Mouse (Mus musculus) layer of hippocampus, postnatal 25 days (tissue): Measurements from ENCODE around the gene Lrrc28. TPM values are rescaled to one million over a fixed set of nuclear protein-coding genes. Genes with fewer than 3 reads are reported as not detected.
A peak's percentile ranks its signal among the peaks of the same experiment; 100 is the strongest.

ENCODE experiments used
- DNase-seq, 2 experiments: peaks; one replicate each; pipeline ENCODE4 v3.0.0; 2022; ENCODE audit warnings: mixed read lengths in 2 of 2, low spot score in 1 of 2; ENCODE audit errors: extremely low spot score in 1 of 2
- total RNA-seq, 2 experiments: library from RNA; stranded (reverse); gene quantifications; 2 replicates each; pipeline ENCODE4 v1.2.3; 2021

Lrrc28 gene
- total RNA-seq, 2 experiments from 2014 or later: 35.8 to 37.3 TPM

- DNase-seq: no peak
Observed at GRCm38 (mm10) chr7:67500076-67500828, 144.8 kb downstream of the Lrrc28 start.

- no peak for DNase-seq
Observed at GRCm38 (mm10) chr7:67499516-67499915, 145.6 kb downstream of the Lrrc28 start.

- DNase-seq: no peak
Observed at GRCm38 (mm10) chr7:67493795-67494687, 151.0 kb downstream of the Lrrc28 start.

DNA sequence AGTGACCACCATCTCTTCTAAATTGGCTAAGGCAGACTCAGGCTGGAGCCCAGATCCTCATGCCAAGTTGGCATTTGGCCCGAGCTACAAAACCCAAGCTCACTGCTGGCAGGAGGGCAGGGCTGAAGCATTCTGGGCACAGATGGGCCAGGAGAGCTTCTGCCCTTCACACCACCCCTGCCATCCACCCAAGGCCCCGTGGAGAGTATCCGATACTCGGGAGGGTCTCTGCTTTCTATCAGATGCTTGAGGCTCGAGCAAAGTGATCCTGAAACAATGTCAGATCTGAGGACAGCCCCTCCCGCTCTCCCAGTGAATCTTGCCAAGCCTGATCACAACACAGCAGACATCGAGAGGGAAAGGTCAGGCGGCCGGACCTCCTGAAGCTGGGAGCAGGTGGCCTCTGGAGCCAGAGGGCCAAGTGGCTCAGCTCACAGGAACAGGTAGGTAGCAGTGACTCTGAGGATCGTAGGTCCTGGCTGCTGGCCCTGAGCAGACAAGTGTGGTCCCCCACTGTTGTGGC, 157.1 kb downstream of the Lrrc28 start:
- peak in 1 of 2 experiments; percentile 56 for DNase-seq

DNA sequence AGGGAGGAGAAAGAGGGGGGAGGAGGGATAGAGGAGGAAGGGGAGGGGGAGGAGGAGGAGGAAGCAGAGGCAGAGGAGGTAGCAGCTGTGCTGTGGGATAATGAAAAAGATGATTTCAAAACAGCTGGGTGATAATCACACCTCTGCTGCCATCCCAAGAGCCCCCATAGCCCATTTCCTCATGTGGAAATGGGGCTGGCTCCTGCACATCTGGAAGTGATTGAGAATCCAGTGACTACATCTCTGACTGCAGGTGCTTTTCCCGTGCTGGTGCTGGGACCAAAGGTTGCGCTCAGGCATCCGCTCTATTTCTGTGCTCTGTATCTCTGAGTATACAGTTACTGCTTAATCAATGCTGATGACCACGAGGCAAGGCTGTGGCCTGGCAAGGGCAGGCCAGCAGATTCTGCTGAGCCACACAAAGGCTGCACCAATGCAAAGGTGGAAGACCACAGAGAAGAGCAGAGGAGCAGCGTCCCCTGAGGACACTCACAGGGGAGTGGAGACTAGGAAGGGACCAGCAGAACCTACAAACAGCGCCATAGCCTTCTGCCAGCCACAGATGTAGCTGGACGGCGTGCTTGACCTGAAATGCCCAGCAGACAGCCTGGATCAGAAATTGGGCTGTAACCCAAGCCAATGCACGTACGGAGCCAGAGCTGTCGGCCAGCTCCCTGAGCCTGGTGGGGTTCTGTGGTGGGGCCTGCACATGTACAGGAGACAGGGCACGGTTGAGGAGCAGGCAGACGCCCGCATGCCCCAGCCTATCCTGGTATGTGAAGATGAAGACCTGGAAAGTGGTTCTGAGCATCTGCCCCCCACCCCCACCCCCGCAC, 157.9 kb downstream of the Lrrc28 start:
- DNase-seq: no peak

- DNase-seq: no peak
Observed at GRCm38 (mm10) chr7:67486417-67486816, 158.7 kb downstream of the Lrrc28 start.

DNA sequence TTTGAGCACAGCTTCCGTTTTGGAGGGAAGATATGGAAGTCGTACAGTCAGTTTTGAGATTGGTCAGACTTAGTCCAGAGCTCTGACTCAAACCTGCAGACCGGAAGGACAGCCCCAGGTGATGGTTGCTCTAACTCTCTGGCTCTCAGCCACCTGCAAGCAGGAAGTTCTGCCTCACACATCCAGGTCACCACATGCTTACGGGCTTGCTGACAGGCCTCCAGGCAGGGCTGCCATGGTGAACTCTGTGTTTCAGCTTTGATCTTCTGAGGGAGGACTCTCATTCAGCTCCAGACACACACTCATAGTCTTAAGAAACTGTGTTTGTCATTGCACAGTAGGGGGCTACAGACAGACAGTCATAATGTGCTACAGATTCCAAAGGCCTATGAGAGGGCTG, 161.4 kb downstream of the Lrrc28 start:
- no peak for DNase-seq

DNA sequence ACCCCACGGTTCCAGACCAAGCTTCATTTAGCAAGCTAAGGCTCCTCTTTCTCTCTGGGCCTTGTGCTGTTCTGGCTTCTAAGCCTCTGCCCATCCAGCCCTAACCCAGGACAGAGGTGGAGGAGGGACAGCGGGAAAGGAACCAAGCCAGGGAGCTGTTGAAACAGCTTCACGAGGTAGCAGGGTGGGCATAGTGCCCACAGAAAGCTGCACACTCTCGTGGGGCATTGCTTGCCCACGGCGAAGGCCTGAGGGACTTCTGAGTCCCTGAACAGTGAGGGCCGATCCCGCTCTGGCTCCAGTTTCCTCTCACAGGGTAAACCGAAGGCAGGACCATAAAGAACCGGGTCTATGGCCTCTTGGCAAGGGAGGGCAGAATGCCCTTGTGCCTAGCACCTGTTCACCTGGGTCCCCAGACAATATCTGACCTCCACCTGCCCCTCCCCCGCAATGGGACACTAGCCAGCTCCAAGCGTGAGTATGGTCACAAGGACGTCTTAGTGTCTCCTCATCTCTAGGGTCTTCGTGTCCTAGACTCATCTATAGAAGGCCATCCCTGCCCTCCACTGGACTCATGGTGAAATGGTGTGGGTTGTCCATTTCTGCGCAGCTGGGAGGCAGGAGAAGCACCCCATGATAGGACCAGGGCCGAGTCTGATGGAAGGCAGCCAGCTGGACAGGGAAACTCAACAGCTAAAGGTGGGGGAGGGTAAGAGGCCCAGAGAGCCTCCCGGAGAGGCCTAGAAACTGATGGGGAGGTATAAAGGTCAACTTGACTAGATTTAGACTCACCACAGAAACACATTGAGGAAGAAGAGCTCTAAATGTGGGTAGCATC, 165.3 kb downstream of the Lrrc28 start:
- DNase-seq: no peak

DNA sequence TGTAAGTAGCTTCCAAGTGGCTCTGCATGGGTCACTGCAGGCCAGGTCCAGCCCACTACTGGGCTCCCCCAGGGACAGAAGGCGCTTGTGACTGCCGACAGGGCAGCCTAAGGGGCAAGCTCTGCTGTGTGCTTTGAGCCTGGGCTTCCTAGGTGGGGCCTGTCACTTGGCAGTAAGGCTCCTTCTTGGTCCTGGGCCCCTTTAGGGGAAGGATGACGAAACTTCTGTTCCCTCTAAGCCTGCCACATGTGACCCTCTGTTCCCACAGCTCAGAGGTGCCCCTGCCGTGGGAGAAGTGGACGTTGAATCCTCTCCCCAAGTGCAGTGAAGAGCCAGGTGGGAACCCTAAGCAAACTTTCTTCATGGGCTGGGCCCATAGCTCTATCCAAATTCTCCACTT, 165.9 kb downstream of the Lrrc28 start:
- no peak for DNase-seq

DNA sequence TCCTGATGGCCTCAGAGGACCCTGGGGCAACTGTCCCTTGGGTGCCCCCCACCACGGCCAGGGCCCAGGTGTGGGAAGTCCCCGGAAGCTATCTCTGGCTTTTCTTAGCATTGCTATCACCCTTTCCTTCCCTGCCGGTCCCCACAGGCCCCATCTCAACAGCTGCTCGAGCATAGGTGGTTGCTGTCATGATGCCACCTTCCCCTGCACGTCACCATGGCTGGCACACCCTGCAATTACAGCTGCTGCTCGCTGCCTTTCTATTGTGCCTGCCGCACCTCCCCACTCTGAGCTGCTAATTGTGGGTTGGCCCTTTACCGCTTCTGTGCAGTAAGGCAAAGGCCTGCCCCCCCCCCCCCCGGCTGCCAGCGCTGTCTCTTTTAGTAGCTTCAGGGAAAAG, 167.1 kb downstream of the Lrrc28 start:
- no peak for DNase-seq

GRCm38 (mm10) chr7:67471295-67471694, 173.8 kb downstream of the Lrrc28 start:
- DNase-seq: no peak

DNA sequence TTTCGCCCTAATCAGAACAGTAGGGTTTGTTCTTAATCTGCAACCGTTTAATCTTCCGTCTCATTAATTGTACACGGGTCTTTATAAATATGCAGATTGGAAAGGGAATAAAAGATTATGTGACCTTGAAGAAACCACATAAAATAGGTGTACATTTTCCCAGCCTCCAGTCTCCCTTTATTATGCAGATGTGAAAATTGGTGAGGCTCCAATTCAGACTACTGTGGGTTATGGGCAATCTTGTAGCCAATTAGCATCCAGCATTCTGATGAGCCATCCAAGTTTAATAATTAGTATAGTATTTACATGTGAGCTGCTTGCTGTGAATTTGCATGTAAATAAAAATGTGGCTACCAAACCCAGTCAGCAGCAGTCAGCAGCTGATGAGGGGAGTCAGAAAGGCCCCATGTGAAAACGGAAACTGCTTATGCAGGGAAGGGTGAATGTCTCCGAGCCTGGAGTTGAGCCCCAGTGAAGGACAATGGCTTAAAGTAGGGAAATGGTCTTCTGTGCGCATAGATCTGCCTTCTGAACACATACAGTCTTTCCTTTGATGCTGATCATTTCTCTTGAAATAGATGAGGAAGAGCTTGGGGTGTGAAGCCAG, 176.2 kb downstream of the Lrrc28 start:
- no peak for DNase-seq

- no peak for DNase-seq
Observed at GRCm38 (mm10) chr7:67468180-67468579, 176.9 kb downstream of the Lrrc28 start.

DNA sequence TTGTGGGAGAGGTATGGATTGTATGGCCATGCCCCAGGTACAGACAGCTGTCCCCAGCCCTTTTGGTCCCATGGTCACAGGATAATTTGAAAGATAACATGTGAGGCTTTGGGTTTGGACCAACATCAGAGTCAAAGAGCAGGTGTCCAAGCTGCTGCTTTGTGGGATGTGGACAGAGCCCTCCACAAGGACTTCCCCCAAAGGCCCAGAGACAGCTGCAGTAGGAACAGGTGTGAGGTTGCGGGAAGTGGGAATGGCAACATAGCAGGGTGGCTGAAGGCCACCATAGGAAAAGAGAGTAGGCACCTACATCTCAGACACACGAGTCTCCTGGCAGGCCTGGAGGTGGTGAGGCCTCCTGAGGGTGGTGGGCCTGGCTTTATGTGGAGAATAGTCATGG, 178.7 kb downstream of the Lrrc28 start:
- no peak for DNase-seq

DNA sequence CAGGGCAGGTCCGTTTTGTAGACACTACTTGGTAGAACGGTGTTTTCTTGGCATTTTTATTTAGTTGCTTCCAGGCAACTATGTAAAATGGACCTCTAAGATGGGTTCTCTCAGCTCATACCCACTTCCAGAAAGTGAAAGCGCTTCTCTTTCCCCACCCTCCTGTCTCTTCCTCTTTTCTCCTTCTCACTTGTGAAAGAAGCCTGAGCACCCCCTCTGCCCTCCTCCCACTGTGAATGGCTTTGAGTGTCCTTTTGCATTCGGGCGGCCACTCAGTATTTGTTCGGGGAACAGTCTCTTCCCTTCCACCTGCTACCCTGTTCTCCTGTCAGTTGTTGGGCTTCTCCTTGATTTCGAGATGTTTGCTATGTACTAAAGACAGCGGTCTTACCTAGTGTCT, 180.4 kb downstream of the Lrrc28 start:
- DNase-seq: no peak

DNA sequence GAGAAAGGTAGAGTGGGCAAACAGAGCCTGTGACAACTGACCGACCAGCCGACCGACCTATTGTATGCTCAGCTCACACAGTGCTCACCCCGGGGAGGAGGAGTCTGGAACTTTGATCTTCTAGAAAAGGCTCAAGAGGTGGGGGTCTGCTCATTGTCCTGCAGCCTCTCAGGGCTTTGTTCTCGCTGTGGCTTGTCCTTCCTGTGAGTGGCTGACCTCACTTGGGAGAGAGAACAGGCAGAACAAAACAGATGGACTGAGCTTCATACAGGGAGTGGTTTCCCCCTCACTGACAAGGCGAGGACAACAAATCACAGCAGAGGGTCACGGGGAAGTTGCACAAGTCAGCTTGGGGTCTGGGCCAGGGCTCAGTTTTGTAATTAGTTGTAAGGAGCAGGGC, 181.5 kb downstream of the Lrrc28 start:
- DNase-seq: no peak
